Mouse (Mus musculus): ENCODE measurements around the gene Dnajb4.

The Dnajb4 gene

GRCm38 (mm10) chr3:152193177-152193576, 16.9 kb downstream of the Dnajb4 start:
- ChIA-PET POLR2A (interaction anchor here (0.6 to 4.4 kb wide), 27 partner anchors 9 to 285 kb away, joined by 3 to 41 read pairs (median 5); partner anchors contain the start of genes Dnajb4 (in 3 of the 4), Fubp1 (in 3 of the 4) and Gipc2 (in 1 of the 4)), CTCF (interaction anchor here in 3 of 4 experiments (0.6 to 1.6 kb wide), 7 partner anchors 27 to 282 kb away, joined by 3 to 6 read pairs (median 3); partner anchors contain the start of gene Gipc2 (in 1 of the 3))

GRCm38 (mm10) chr3:152192238-152192931, 17.7 kb downstream of the Dnajb4 start:
- CTCF ChIA-PET, result interaction anchor here in 2 of 4 experiments (1.3 to 1.5 kb wide), 2 partner anchors 81 kb away, joined by 5 to 6 read pairs; no protein-coding TSS in a partner anchor
- POLR2A ChIA-PET, result interaction anchor here in 3 of 4 experiments (0.7 to 4.4 kb wide), 21 partner anchors 8 to 141 kb away, joined by 3 to 41 read pairs (median 5); partner anchors contain the start of genes Dnajb4 (in 2 of the 3), Fubp1 (in 2 of the 3) and Gipc2 (in 1 of the 3)

- POLR2A ChIA-PET, result interaction anchor here in 2 of 4 experiments (0.7 to 2.4 kb wide), 6 partner anchors 10 to 141 kb away, joined by 3 to 13 read pairs (median 4); partner anchors contain the start of genes Dnajb4 (in 1 of the 2) and Fubp1 (in 1 of the 2)
- CTCF ChIA-PET, result no interaction called here
These were observed 18.3 kb downstream of the Dnajb4 start for GRCm38 (mm10) chr3:152191791-152192237.

GRCm38 (mm10) chr3:152190679-152191477, 19.2 kb downstream of the Dnajb4 start:
- CTCF ChIA-PET, result interaction anchor here in 1 of 4 experiments (0.7 kb wide), 1 partner anchor 20 kb away, joined by 3 read pairs; no protein-coding TSS in a partner anchor
- POLR2A ChIA-PET, result interaction anchor here in 2 of 4 experiments (0.7 to 1.4 kb wide), 3 partner anchors 19 to 69 kb away, joined by 3 to 4 read pairs (median 4); partner anchors contain the start of genes Dnajb4 (in 1 of the 2) and Fubp1 (in 1 of the 2)

DNA sequence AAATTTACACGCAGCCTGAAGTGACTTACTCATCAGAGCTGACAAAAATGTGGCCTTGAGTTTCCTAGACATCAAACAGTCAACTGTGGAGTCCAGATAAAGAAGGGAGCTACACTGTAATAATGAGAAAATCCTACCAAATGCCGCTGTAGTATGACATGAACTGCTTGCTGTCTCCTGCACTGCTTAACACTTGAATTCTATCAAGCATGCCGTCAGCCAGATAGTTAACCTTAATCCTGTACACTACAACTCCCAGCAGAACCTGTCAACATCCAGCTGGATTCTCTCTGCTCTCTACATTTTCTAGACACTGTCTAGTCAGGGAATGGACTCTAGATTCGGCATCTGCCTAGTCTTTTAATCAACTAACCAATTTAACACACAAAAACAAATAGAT, 20.8 kb downstream of the Dnajb4 start:
- ChIA-PET POLR2A (no interaction called here), CTCF (no interaction called here)

- ChIA-PET POLR2A (no interaction called here), CTCF (interaction anchor here in 1 of 4 experiments (1.0 kb wide), 1 partner anchor 75 kb away, joined by 3 read pairs; no protein-coding TSS in a partner anchor)
These were observed 24.0 kb downstream of the Dnajb4 start for GRCm38 (mm10) chr3:152186106-152186505.

- ChIA-PET POLR2A (interaction anchor here in 1 of 4 experiments (1.0 kb wide), 1 partner anchor 10 kb away, joined by 3 read pairs; no protein-coding TSS in a partner anchor), CTCF (no interaction called here)
These were observed 26.6 kb downstream of the Dnajb4 start for GRCm38 (mm10) chr3:152183522-152183921.

DNA sequence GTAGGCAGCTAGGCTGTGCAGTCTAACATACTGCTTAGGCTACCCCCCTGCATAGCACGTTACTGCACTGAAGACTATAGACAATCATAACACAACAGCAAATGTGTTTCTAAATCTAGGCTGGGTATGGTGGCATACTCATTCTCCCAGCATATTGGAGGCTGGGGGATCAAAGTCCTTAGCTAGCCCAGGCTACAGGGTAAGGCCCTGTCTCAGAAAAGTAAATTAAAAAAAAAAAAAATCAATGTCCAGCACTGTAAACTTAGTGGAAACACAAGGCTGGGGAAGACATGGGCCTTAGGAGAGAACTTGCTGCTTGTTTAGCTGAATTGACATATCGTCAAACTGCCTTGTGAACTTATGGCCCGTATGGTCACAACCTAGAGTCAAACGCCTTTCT, 29.5 kb downstream of the Dnajb4 start:
- CTCF ChIA-PET, result interaction anchor here in 1 of 4 experiments (0.7 kb wide), 1 partner anchor 13 kb away, joined by 3 read pairs; no protein-coding TSS in a partner anchor

DNA sequence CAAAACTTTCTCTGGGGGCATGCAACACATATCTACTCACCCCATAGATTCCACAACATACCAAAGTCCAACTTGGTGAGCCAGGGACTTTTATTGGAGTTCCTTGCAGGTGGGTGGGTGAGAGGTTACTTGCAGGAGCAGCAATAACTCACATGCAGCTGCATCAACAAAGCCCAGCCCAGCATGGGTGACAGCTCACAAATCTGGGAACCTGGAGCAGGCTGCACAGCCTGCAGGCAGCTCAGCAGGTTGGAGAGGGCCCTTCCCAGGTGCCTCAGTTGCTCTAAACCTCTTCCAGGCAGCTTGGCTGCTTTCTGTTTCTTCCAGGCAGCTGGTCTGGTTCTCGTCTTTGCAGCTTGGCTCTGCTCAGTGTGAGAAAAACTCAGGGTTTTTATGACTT, 30.8 kb downstream of the Dnajb4 start:
- POLR2A ChIA-PET, result interaction anchor here in 2 of 4 experiments (0.8 to 1.7 kb wide), 4 partner anchors 12 to 30 kb away, joined by 4 to 6 read pairs (median 4); partner anchors contain the start of genes Dnajb4 (in 1 of the 2) and Fubp1 (in 1 of the 2)
- CTCF ChIA-PET, result interaction anchor here in 1 of 4 experiments (0.8 kb wide), 1 partner anchor 49 kb away, joined by 7 read pairs; no protein-coding TSS in a partner anchor

More for the DNA sequence above, 29.5 kb downstream of the Dnajb4 start:
- POLR2A ChIA-PET, result interaction anchor here in 2 of 4 experiments (0.6 to 2.0 kb wide), 2 partner anchors 12 to 51 kb away, joined by 3 to 13 read pairs; no protein-coding TSS in a partner anchor

DNA sequence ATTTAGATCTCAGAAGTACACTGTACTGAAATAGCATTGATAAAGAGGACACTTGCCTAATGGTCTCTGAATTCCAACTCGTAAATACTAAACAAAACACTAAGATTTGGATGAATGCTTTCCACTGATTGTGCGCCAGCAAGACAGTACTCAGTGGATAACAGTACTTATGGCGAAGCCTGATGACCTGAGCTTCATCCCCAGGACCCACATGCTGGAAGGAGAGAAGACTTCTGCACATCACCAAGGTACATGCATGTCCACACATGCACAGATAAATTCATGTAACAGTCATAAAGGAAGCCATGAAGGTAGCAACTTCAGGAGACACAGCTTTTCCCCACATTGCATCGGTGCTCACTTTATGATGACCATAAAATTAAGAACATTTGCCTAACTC, 31.3 kb downstream of the Dnajb4 start:
- ChIA-PET POLR2A (interaction anchor here in 3 of 4 experiments (0.7 to 1.7 kb wide), 6 partner anchors 9 to 48 kb away, joined by 3 to 8 read pairs (median 4); partner anchors contain the start of genes Dnajb4 (in 1 of the 3) and Fubp1 (in 1 of the 3)), CTCF (no interaction called here)

DNA sequence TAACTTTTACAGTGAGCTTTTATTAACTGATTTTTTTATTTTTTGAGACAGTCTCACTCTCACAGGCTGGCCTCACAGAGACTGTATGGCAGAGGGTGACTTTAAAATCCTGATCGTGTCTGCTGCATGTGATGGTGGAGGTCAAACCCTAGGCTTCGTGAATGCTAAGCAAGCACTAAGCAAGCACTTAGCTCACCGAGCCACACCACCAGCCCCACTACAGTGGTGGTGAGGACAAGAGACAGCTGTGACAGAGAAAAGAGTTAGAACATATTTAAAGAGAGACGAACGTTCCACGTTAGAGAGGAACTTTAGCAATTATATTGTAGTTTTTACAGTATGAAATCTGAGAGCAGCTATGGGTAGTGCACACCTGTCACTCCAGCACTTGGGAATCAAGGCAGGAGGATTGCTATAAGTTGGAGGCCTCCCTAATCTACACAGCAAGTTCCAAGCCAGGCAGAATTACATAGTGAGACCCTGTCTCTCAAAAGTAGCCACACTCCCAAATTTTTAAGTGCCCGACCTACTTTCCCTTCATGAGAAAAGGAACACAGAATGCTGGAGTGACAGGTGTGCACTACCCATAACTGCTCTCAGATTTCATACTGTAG, 37.7 kb downstream of the Dnajb4 start:
- POLR2A ChIA-PET, result interaction anchor here in 1 of 4 experiments (1.3 kb wide), 1 partner anchor 9 kb away, joined by 4 read pairs; no protein-coding TSS in a partner anchor
- CTCF ChIA-PET, result interaction anchor here in 1 of 4 experiments (1.2 kb wide), 1 partner anchor 61 kb away, joined by 3 read pairs; no protein-coding TSS in a partner anchor

- POLR2A ChIA-PET, result interaction anchor here in 2 of 4 experiments (0.6 to 1.3 kb wide), 2 partner anchors 9 to 44 kb away, joined by 3 to 4 read pairs; no protein-coding TSS in a partner anchor
These were observed 38.2 kb downstream of the Dnajb4 start for GRCm38 (mm10) chr3:152171862-152172261.

DNA sequence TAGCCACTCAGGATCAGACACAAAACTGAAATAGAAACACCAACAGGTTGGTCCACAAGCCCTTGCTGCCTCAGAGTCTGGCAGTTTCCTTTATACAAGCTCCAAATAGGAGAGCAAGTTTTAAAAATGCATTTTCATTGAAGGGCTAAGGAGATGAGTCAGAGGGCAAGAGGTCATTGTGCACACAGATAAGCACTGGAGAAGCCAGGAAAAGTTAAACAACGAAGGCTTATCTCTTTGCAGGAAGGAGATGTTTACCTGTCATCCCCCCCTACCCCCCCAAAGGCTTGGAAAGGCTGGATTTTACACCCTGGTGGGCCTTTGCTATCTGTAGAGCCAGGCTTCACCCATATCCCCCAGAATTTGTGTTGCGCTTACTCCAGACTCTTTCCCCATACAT, 38.9 kb downstream of the Dnajb4 start:
- ChIA-PET CTCF (interaction anchor here in 1 of 4 experiments (0.6 kb wide), 1 partner anchor 20 kb away, joined by 3 read pairs; no protein-coding TSS in a partner anchor), POLR2A (no interaction called here)

More at GRCm38 (mm10) chr3:152171862-152172261, 38.2 kb downstream of the Dnajb4 start:
- CTCF ChIA-PET, result interaction anchor here in 1 of 4 experiments (1.2 kb wide), 1 partner anchor 61 kb away, joined by 3 read pairs; no protein-coding TSS in a partner anchor

- POLR2A ChIA-PET, result interaction anchor here in 2 of 4 experiments (0.6 to 1.6 kb wide), 4 partner anchors 13 to 273 kb away, joined by 3 to 5 read pairs (median 4); no protein-coding TSS in a partner anchor
- CTCF ChIA-PET, result no interaction called here
These were observed 39.7 kb downstream of the Dnajb4 start for GRCm38 (mm10) chr3:152170407-152170806.

- CTCF ChIA-PET, result no interaction called here
- POLR2A ChIA-PET, result interaction anchor here in 1 of 4 experiments (0.8 to 1.4 kb wide), 3 partner anchors 11 to 56 kb away, joined by 3 to 5 read pairs (median 3); no protein-coding TSS in a partner anchor
These were observed 42.1 kb downstream of the Dnajb4 start for GRCm38 (mm10) chr3:152168007-152168406.

DNA sequence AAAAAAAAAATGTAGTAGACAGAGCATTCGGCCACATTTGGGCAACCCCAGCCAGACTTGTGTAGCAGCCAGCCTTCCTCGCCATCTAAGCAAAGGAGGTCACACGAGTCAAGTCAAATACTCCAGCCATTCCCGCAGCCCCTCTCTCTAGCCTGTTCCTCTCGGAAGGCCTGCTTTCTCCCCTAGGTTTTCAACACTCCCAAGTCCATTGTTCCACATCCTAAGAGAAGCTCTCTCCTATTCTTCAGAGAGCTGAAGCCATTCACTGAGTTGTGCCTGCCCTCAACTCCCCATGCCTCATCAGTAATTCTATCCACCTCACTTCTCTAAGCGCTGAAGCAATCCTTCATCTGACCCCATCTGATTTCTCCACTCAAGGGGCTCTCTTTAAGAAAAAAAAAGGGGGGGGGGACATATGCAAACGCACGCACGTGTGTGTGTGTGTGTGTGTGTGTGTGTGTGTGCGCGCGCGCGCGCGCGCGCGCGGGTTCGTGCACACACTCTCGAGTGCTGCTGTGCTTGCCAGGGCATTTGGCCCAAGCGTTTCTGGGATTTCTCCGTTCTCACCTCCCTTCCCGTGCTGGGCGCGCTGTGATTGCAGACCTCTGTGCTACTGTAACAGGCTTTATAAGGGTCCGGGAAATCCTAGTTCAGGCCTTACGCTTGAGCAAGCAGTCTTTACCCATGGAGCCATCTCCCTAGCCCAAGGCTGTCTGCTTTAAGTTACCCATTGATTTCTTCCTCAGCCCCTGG, 43.2 kb downstream of the Dnajb4 start:
- ChIA-PET CTCF (interaction anchor here in 2 of 4 experiments (0.6 to 1.4 kb wide), 2 partner anchors 27 to 56 kb away, joined by 3 to 4 read pairs; no protein-coding TSS in a partner anchor), POLR2A (interaction anchor here in 1 of 4 experiments (0.8 to 1.4 kb wide), 7 partner anchors 11 to 60 kb away, joined by 3 to 7 read pairs (median 3); no protein-coding TSS in a partner anchor)

- CTCF ChIA-PET, result interaction anchor here in 3 of 4 experiments (0.6 to 1.9 kb wide), 5 partner anchors 11 to 83 kb away, joined by 3 to 16 read pairs (median 4); no protein-coding TSS in a partner anchor
- POLR2A ChIA-PET, result interaction anchor here in 3 of 4 experiments (0.6 to 5.0 kb wide), 31 partner anchors 10 to 763 kb away, joined by 3 to 46 read pairs (median 6); partner anchors contain the start of genes Dnajb4 (in 2 of the 3) and Fubp1 (in 2 of the 3)
These were observed 44.0 kb downstream of the Dnajb4 start, which contains the start of gene Gipc2 for GRCm38 (mm10) chr3:152166099-152166423. Gipc2 (minus strand) TSS chr3:152166230.

Measured in embryonic stem cell, embryonic (primary cell).